Comparison of ENCODE assay signal across 16 mouse cellular contexts in the genomic region with DNA sequence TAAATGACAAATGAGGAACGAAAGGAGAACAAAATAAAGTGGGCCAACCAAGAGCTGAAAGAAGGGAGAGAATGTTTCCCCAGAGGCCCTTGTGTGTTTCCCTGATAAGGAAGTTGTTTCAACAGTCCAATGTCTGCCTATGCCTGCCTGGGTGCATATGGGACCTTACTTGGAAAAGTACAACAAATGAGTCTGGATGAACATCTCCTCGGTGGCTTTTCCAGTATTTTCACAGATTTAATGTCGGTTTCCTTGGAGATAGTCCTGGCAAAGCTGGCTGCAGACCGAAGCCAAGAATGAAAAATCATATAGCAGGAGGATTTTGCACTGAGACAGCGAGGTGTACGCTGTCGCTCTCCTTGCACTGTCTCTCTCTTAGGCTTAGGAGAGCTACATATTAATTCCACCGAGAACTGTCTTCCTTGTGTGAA. TPM values are rescaled to one million over a fixed set of nuclear protein-coding genes. Genes with fewer than 3 reads are reported as not detected.
DNase-seq lines count a peak whose midpoint lies in the region; ATAC-seq lines count a peak whose summit lies in the region.
"Had no signal": no experiment of that assay in that cellular context is flagged by ENCODE, and none has a peak within 500 bp of the region (broad histone marks: within the 10 kb centered on the region; RNA-seq: fewer than 3 reads in every experiment).

No protein-coding gene starts in this region.

- H3K9me3 ChIP-seq in forebrain, embryonic 13.5 days (replicated peaks): no peaks in the 10 kb centered on the region
- no peaks in the 10 kb centered on the region for H3K9me3 ChIP-seq in forebrain, embryonic 12.5 days
- no peaks in the 10 kb centered on the region for H3K9me3 ChIP-seq in midbrain, embryonic 14.5 days (ENCODE audit: control insufficient read depth, low read length)
- H3K9me3 ChIP-seq in midbrain, embryonic 10.5 days (replicated peaks): no peaks in the 10 kb centered on the region
- H3K9me3 ChIP-seq: embryonic facial prominence, embryonic 15.5 days; midbrain, embryonic 12.5 days had no signal

- intact Hi-C loops in left cerebral cortex, postnatal 25 days (cut with DNase I): no loop called here

- H3K9ac ChIP-seq in forebrain, embryonic 13.5 days: no peak overlapping the region
- no peak overlapping the region for H3K9ac ChIP-seq in forebrain, embryonic 12.5 days
- no peak overlapping the region for H3K9ac ChIP-seq in midbrain, embryonic 14.5 days (replicated peaks; ENCODE audit: low read length)
- H3K9ac ChIP-seq: embryonic facial prominence, embryonic 15.5 days; midbrain, embryonic 12.5 days had no signal

- H3K4me1 ChIP-seq in forebrain, embryonic 13.5 days: 0 out of 2 replicates have a peak, but pooled peaks cover 7% of the 10 kb centered on the region
- H3K4me1 ChIP-seq in forebrain, embryonic 12.5 days: peaks cover 2% of the 10 kb centered on the region; the same call in 1 of the 2 replicates
- H3K4me1 ChIP-seq in midbrain, embryonic 14.5 days (ENCODE audit: control insufficient read depth, insufficient read depth, low read length): no peaks in the 10 kb centered on the region
- no peaks in the 10 kb centered on the region for H3K4me1 ChIP-seq in midbrain, embryonic 10.5 days
- H3K4me1 ChIP-seq: embryonic facial prominence, embryonic 15.5 days; midbrain, embryonic 12.5 days had no signal

- ATAC-seq in forebrain, embryonic 13.5 days: peak; percentile 57; the same call in 1 of the 2 replicates
- ATAC-seq in forebrain, embryonic 12.5 days (ENCODE audit: low FRiP score): no peak
- no peak for ATAC-seq in midbrain, embryonic 14.5 days (ENCODE audit: low FRiP score, low TSS enrichment)
- ATAC-seq: hindbrain, postnatal 0 days had no signal

- no peaks in the 10 kb centered on the region for H3K27me3 ChIP-seq in forebrain, embryonic 13.5 days
- no peaks in the 10 kb centered on the region for H3K27me3 ChIP-seq in forebrain, embryonic 12.5 days
- no peaks in the 10 kb centered on the region for H3K27me3 ChIP-seq in midbrain, embryonic 14.5 days (ENCODE audit: control insufficient read depth, insufficient read depth, low read length)
- no peaks in the 10 kb centered on the region for H3K27me3 ChIP-seq in midbrain, embryonic 10.5 days (ENCODE audit: low read depth, poor library complexity, severe bottlenecking)
- H3K27me3 ChIP-seq: embryonic facial prominence, embryonic 15.5 days; midbrain, embryonic 12.5 days had no signal

- no peak overlapping the region for H3K4me2 ChIP-seq in forebrain, embryonic 13.5 days
- H3K4me2 ChIP-seq in forebrain, embryonic 12.5 days: no peak overlapping the region
- no peak overlapping the region for H3K4me2 ChIP-seq in midbrain, embryonic 14.5 days (ENCODE audit: low read length)
- H3K4me2 ChIP-seq: embryonic facial prominence, embryonic 15.5 days; midbrain, embryonic 12.5 days had no signal

- 88% methylated on average over 8 of the region's 8 CpGs for WGBS in forebrain, embryonic 13.5 days
- WGBS in forebrain, embryonic 12.5 days: 89% methylated on average over 8 of the region's 8 CpGs
- 85% methylated on average over 8 of the region's 8 CpGs for WGBS in midbrain, embryonic 14.5 days
- 92% methylated on average over 8 of the region's 8 CpGs for WGBS in midbrain, embryonic 10.5 days

- no peaks in the 10 kb centered on the region for H3K36me3 ChIP-seq in forebrain, embryonic 13.5 days (ENCODE audit: poor library complexity, severe bottlenecking)
- no peaks in the 10 kb centered on the region for H3K36me3 ChIP-seq in forebrain, embryonic 12.5 days (replicated peaks)
- no peaks in the 10 kb centered on the region for H3K36me3 ChIP-seq in midbrain, embryonic 14.5 days (ENCODE audit: control insufficient read depth, insufficient read depth, low read length)
- no peaks in the 10 kb centered on the region for H3K36me3 ChIP-seq in midbrain, embryonic 10.5 days
- H3K36me3 ChIP-seq: embryonic facial prominence, embryonic 15.5 days; midbrain, embryonic 12.5 days had no signal

- H3K4me3 ChIP-seq in forebrain, embryonic 13.5 days: no peak overlapping the region
- no peak overlapping the region for H3K4me3 ChIP-seq in forebrain, embryonic 12.5 days (replicated peaks)
- no peak overlapping the region for H3K4me3 ChIP-seq in midbrain, embryonic 14.5 days (replicated peaks; ENCODE audit: low read depth, low read length)
- no peak overlapping the region for H3K4me3 ChIP-seq in midbrain, embryonic 10.5 days
- H3K4me3 ChIP-seq: embryonic facial prominence, embryonic 15.5 days; midbrain, embryonic 12.5 days had no signal

- no peak for DNase-seq in midbrain, embryonic 14.5 days
- no peak for DNase-seq in midbrain, embryonic 10.5 days (ENCODE audit: low spot score)
- DNase-seq in left cerebral cortex, postnatal 25 days (ENCODE audit: low spot score in 2 of 2): peak; percentile 35 to 87
- peak; percentile 20 for DNase-seq in right cerebral cortex, postnatal 4 days
- no peak for DNase-seq in urinary bladder, postnatal 36 days (ENCODE audit: low spot score in 2 of 2)
- no peak for DNase-seq in cerebellum, adult 11-12 months
- DNase-seq: adrenal gland, postnatal 10 days; cerebellum, adult 8-10 months; gastrocnemius, postnatal 25 days; kidney, postnatal 10 days had no signal

- H3K27ac ChIP-seq in forebrain, embryonic 13.5 days: no peak overlapping the region
- no peak overlapping the region for H3K27ac ChIP-seq in forebrain, embryonic 12.5 days
- 0 out of 2 replicates have a peak overlapping the region, but pooled peaks have one; percentile 32 for H3K27ac ChIP-seq in midbrain, embryonic 14.5 days (replicated peaks; ENCODE audit: low read depth, low read length)
- H3K27ac ChIP-seq in midbrain, embryonic 10.5 days (replicated peaks): no peak overlapping the region
- H3K27ac ChIP-seq: embryonic facial prominence, embryonic 15.5 days; hindbrain, postnatal 0 days; midbrain, embryonic 12.5 days had no signal

RNA-seq across cellular contexts. Expression of a gene that starts 18.8 kb away (rescaled TPM):
- polyA plus RNA-seq in forebrain, embryonic 13.5 days (2015; fragmentation: Nextera tagmentation; extraction: Ambion mirVana): 0.65 and 0.71 TPM in 2 replicates
- polyA plus RNA-seq in forebrain, embryonic 12.5 days (2016; fragmentation: Nextera tagmentation; extraction: Ambion mirVana): 0.26 and 0.60 TPM in 2 replicates
- polyA plus RNA-seq in midbrain, embryonic 14.5 days (2014; fragmentation: Nextera tagmentation; extraction: Ambion mirVana): 2.4 and 3.6 TPM in 2 replicates
- 0.20 and 0.42 TPM in 2 replicates for polyA plus RNA-seq in midbrain, embryonic 10.5 days (2016; fragmentation: Nextera tagmentation; extraction: Ambion mirVana)
- total RNA-seq in left cerebral cortex, postnatal 25 days (2021): 10 to 100 TPM; 29.8 to 30.2 TPM
- polyA plus RNA-seq: liver, adult 2 months had no signal

Comparison
In these comparisons a context has a peak if more than half of its experiments do, and no peak if none do; other contexts are left out.
1. DNase-seq: peak in left cerebral cortex, postnatal 25 days (2 of 2) and right cerebral cortex, postnatal 4 days (single experiment); none in midbrain, embryonic 14.5 days (single experiment), midbrain, embryonic 10.5 days (single experiment), urinary bladder, postnatal 36 days (0 of 2) and cerebellum, adult 11-12 months (single experiment).